Mouse (Mus musculus): ENCODE results near the gene Fam174b. TPM values are rescaled to one million over a fixed set of nuclear protein-coding genes. Genes with fewer than 3 reads are reported as not detected.

The Fam174b gene
- polyA plus RNA-seq (2012), result 7.7 and 9.4 TPM in 2 replicates

DNA sequence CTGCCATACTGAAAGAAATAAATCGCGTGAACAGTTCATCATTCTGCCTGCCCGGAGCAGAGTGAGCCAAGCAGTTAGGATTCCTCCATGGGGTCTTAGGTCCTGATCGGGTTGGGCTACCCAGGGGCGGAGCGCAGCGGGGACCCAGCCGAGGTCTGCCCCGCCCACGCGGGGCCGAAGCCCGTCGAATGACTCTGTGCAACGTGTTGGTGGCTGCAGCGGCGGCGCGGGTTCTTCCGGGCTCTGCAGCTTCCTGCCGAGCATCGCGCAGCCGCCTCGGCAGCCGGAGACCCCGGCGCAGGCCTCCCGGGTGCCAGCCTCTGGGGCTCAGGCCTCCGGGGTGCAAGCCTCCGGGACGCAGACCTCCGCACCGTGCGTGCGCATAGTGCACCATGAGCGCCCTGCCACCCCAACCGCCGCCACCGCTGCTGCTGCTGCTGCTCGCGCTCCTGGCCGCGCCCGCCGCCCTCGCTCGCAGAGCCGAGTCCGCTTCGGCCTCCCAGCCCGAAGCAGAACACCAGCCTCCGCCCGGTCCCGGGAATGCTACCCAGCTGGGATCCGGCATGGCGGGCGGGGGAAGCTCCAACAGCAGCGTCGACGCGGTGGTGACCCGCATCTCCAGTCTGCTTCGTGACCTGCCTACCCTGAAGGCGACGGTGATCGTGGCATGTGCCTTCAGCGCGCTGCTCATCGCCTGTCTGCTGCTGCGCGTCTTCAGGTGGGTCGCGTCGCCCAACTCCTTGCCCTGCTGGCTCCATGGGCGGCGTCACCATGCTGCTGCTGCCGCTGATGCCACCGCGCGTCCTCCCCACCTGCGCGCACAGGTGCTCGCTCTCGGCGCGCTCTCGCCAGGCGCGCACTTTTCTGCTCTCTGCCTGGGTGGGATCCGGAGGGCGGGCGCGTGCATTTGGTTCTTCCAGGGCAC is at the start of gene Fam174b:
Gene Fam174b (plus strand): TSS at position 192 of the 925 bp plus-strand sequence.

Other genes with a start within 250 kb of the Fam174b start
- 51.3 and 121 TPM in 2 replicates for gene Chd2, start 198.5 kb upstream of the Fam174b start, polyA plus RNA-seq (2012)

Data from megakaryocyte-erythroid progenitor cell, adult 5 weeks (primary cell).